Mouse (Mus musculus) induced T-regulatory cell, adult 2 months (primary cell): ENCODE measurements around the gene Gm765.

Experiments
- DNase-seq: peaks from one replicate; pipeline ENCODE4 v3.0.0-alpha.2; 2012; ENCODE audit warnings: low read depth

Gm765 gene

DNA sequence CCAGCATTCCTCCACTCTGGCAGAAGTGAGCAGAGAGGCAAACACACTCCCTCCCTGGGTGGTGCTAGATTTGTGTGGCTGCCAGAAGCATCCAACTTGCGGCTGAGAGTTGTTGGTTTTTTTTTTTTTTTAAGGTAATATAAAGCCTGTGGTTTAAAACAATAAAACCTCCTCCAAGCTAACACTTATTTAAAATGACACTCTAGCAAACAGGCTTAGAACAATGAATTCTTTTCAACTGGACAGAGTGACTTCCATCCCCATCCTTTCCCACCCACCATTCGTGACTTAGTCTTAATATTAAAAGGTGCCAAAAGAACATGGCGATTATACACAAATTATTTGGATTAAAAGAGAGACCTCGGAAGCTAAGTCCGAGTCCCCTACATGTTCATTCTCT is at the start of gene Gm765:
TSS of gene Gm765 (minus strand) at position 101 of the 400 bp plus-strand sequence.
- DNase-seq = no peak

DNA sequence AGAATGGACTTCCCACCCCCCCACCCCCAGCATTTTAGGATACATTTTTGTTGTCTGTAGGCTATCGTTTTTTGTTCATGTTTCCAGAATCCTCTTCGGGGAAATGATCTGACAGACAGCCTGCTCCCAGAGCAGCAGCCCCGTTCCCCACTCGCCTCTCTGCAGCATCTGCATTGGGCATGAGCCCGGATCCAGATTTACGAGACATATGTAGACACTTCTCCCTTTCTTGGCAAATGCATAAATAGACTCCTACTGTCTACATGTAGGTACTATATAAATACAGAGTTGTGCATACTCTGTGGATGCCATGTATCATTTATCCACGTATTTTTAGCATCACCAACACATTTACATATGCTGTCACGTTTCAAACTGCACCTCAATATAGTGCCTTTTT is 42.9 kb upstream of the Gm765 start:
- no peak for DNase-seq

DNA sequence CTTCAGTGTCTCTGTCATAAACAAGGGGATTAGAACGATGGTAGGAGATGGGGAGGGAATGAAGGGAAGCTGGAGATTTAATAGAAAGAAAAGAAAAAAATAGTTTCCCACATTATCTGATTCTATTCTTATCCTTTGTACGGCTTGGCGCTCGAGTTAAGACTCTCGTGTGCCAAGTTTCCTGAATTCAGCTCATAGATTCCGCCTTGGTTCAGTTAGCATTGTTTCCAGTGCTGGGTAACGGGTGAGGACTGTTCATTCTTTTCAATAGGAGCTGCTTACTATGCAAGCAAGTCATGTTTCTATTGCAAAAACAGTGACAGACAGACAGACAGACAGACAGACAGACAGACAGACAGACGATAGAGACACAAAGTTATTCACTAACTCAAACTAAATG is 41.9 kb upstream of the Gm765 start:
- no peak for DNase-seq

DNA sequence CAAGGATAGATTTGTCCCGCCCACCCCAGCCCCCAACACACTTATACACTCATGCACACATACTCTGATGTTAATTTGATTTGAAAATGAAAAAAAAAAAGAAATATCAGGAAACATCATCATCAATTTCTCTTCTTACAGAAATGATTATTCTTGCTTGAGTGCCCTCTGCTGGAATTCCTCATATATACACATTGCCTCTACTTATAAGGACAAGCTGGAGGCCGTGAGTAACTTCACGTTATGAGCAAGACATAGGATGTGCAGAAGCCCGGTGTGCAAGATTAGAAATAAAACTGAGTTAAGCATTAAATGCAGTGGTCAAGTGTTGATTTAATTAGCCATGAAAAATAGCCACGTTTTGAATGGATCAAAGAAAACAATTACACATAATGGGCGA is 40.9 kb upstream of the Gm765 start:
- DNase-seq = peak; percentile 38

DNA sequence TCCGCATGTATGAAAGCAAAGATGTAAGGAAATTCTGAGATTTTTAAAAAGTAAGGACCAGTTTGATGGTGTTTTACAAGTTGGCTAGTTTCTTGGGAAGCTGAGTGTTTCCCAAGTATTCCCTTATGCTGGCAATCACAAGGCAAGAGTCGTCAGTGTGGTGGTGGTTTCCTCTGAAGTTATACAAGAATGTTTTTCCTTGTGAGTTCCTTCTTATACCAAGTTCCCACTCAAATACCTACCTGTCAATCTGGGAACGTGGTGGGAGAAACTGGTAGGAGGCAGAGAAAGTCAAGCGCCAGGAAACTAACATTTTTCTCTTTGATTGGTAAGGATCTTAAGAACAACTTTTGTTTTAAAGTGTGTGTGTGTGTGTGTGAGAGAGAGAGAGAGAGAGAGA is 23.6 kb upstream of the Gm765 start:
- no peak for DNase-seq

DNA sequence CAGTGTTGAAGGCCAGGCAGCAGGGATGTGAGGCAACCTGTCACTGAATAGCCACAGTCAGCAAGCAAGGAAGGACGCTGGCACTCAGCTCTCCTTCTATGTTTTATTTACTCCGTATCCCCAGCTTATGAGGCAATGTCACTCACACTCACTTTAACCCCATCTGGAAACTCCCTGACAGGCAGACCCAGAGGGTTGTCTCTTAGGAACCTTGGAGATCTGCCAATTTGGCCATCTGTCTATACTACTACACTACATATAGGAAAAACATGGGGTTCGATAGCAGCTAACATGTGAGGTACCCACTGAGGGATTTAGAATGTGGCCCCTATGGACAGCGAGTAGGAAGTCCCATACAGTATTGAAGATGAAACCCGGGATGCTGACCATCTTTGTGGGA is 12.7 kb upstream of the Gm765 start:
- DNase-seq = no peak

DNA sequence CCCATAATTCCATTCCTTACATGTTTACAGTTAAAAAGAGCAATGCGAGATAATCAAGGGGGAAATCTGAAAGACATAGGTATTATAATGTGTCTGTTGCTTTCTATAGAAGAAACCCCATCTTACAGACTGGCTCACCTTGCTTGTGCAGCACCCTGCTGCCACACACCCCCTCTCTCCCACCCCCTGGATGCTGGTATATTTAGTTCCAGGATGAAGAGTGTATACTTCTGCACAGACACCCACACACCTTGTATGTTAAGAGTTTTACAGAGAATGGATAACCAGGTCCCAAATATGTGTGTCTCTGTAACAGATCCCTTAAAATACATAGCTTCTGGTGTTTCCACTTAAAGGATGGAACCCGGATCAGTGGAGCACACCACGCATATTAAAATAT is 10.7 kb upstream of the Gm765 start:
- DNase-seq = no peak

DNA sequence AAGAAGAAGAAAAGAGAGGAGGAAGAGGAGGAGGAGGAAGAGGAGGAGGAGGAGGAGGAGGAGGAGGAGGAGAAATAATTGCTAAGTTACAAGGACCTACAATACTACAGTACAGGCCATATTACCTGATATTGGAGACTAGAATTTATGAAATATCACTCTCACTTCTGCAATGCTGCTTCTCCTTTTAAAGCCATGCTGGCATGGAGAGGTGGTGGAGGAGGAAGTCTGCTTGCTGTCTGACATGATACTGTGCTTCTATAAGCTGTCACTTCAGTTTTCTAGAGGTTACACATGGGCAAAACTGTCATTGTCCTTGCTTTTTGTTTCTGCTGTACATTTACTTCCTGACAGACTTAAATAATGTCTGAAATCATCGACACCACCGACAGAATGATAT is 9.8 kb downstream of the Gm765 start:
- no peak for DNase-seq

DNA sequence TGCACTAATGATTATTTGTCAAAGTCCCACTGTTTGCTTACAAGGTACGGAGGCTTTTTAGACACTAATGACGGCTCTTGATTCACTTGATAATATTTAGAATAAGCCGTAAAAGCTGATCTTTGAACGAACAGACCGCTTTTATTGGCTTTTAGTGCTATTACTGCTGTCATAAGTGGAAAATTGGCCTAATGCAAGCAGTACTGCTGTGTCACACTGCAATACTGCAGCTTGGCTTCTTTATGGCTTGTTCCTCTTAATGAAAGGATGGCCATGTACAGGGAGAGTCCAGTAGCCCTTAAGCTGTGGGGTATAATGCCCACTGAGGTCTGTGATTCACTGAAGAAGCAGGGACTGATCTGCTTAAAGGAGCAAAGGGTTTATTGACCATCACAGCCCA is 30.9 kb downstream of the Gm765 start:
- no peak for DNase-seq

DNA sequence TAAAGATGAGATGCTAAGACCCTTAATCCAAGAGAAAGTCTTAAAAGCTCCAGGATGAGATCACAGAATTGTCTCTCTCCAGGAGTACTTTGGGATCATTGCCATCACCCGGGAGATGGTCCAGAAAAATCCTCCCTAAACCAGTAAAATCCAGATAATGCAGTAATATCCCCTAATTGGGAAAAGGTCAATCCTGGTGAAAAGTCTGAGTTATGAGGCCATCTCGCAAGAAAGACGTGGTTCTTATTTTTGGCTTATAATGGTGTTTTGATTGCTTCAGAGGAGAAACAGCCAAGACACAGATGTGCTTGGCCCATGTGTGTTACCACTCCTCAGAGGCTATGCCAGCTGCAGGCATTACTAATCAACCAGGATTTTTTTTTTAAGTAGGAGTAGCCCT is 34.9 kb downstream of the Gm765 start:
- DNase-seq = no peak

DNA sequence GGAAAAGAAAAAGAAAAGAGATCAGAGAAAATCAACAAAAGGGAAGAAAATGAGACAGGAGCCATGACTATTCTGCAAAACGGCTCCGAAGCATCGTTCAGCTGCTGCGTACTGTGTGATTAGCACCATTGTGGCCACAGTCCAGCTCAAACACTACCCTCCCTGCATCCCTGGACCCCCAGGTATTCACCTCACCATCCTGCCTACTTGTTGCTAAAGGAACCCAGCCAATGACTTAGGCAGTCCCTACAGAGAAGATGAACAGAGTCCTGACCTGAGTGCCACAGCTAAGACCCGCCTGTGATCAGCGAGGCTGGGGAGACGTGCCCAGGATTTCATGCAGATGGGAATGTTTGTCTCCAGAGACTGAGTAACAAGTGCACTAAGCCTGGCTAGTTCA is 35.4 kb downstream of the Gm765 start:
- no peak for DNase-seq

DNA sequence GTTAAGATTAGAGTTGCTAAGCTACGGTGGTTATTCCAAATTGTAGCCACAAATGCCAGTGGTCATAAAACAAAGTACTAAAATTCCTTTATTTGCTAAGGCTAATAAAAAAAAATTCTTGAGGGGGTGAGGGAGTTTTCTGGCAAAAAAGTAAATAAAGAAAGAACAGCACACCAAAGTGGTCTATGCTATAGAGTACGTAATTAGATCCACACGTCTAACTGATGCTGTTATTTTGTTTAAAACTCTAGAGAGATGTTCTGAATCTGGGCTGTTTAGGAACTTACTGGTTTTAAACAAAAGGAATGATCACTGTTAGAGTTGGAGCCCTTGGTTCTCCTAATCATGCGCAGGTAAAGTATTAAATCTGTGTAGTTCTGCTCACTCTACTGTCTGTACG is 50.5 kb downstream of the Gm765 start:
- no peak for DNase-seq

DNA sequence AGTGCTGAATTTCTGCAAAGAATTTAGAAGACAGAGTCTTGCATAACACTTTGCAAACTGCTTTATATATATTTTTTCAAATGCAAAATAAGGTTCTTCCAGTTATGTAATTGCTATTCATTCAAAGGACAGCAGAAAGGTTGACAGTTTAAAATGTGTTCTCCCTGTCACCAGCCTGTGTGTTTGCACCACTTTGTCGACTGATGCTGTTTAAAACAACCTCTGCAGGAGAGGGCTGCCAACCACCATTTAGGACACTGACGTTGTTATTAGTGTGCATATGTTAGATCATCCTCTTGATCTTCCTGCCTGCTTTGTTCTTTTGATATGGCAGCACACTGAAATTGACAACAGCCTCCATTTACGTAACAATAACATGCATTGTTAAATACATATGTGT is 54.2 kb downstream of the Gm765 start:
- no peak for DNase-seq

DNA sequence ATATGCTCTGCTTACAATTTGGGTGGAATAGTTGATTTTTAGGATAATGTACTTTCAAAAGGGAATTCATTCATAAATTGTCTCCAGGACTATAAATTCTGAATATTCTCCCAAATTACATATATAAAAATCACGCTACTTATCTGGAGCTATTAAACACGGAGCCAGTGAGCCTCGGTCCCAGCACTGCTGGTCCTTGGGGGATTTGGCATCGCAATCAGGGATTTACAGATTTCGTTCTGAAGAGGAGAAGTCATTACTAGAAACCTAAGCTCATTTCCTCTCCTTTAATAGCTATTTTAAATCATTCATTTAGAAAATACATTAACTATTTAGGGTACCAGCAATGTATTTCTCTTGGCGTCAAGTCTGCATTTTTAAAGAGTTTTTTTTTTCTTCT is 55.0 kb downstream of the Gm765 start:
- no peak for DNase-seq

DNA sequence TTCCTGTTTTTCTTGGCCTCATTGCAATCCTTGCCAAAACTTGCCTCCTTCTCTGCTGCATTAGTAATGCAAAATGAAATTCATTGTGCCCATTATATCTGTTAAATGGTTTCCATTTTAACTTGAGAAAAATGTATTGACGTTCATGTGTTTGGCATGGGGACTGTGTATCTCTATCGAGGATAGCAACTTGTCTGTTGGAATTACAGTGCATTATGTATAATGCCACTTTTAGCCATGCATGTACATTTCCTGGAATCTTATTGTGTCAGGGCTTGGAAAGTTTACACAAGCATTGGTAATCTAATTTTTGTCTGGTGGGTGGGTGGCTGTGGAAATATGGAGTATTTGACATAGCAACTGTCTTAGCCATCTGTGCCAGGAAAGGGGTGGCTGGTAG is 57.4 kb downstream of the Gm765 start:
- DNase-seq = no peak

DNA sequence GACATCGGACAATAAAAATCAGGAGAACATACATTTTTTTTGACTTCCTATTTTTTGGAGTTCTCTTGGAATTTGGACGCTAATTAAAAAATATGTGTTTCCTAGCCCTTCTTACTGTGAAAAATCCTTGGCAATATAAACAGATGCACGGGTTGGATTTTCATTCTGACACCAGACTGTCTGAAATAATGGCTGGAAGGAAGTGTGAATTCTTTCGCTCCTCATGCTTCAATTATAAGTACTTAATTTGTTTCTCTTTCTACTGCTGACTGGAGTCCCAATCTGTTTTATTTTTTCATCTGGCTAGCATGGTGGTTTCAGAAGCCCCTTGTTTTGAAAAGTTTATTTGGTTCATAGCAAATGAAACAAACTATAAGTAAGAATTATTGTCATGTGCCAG is 59.8 kb downstream of the Gm765 start:
- DNase-seq = no peak

DNA sequence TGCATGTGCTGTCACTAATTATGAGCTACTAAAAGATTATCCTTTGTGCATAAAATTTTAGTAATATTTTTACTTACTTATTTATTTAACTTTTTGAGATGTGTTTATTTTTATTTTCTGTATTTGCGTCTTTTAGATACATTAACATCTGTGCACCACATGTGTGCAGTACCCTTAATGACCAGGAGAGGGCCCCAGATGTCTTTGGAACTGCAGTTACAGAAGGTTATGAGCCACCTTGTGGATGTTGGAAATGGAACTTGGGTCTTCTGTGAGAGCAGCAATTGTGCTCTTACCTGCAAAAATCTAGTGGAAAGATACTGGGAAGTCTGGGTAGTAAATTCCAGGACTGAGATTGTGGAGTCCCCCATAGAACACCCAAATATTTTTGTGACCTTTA is 71.0 kb downstream of the Gm765 start:
- peak; percentile 48 for DNase-seq

DNA sequence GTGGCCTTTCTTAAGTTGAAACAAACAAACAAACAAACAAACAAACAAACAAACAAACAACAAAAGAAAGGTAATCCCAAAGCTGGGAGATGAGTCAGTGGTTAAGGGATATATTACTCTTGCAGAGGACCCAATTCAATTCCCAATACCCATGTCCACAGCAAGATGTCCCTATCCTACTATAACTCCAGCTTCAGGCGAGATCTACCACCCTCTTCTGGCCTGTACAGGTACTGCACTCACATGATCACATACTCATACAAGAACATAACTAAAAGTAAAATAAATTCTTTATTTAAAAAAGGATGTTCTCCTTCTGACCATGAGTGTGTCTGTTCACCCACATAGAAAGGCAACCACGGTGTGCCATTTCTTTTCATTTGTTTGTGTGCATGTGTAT is 79.6 kb downstream of the Gm765 start:
- peak; percentile 0 for DNase-seq

DNA sequence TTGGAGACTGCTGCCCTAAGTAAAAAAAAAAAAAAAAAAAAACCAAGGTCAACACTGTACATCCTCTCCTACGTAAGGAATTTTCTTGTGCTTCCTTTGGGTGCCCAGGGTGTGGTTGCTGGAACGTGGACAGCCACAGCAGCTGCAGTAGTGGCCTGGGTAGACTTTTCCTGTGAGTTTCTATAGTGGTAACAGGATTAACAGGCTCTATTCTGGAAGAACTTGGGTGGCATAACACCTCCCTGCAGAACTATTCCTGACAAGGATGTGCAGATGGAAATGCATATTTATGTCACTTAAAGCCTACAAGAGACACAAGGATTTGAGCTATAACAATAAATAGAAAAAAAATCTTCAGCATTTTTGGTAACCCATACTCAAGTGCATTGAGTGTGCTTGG is 83.5 kb downstream of the Gm765 start:
- DNase-seq = no peak

DNA sequence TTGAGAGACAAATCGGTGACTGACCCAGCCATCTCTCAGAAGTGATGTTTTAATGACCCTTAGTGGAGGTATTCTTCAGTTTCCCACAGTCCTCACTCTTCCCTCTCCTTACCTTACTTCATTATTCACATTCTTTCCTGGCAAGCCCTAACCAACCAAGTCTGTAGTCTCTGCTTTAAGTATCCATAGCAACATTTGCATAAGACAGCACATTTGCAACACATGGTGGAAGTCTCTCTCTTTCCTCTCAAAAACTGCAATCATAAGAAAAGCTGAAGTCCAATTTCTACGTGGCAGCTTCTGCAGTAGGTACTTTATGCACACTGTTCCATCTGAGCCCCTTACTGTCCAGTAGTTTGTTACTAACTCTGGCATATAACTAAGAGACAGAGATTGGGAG is 96.1 kb downstream of the Gm765 start:
- no peak for DNase-seq

DNA sequence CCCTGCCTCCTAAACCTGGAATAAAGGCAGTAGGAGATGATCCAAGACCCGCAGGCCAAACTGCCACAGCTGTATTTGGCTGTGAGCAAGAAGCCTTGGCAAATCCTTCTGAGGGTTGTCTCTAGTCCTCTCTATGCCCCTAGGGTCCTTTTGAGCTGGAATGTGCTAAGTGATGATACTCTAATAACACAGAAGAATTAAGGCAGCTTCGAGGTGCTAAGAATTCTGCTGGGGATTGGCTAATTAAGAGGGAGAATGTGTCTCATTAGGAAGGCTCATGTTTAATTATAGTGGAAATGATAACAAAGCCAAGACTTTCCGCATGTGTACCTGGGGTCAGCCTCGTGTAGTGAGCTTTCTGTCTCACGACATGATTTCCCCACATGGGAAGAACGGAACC is 99.4 kb downstream of the Gm765 start:
- DNase-seq = no peak

DNA sequence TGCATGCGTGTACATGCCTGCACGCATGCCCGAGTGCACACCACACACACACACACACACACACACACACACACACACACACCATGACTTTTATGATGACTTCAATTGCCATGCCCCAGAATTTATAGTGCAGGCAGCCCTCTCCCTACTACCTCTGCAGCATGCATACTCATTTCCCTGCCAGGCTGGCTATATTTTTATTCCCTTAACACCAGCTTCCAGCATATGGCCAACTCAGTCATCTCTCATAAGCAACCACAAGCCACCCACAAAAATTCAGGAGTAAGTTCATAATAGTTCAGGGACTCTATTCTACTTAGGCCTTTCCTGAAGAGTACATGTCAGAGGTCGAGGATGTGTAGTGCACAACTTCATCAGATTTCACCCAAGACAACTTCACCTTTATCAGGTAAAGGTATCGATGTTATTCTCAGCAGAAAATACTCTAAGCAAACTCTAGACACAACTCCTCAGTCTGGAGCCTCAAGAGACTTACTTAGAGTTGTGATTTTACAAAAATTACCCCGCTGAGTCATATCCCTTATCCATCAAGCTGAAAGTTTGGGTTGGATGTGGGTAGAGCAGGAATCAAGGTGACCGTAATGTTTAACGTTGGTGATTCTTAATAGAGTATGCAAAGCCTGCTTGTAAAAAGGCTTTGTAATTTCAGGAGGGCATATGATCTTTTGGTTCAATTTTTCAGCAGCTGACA is 101.8 kb downstream of the Gm765 start:
- no peak for DNase-seq

DNA sequence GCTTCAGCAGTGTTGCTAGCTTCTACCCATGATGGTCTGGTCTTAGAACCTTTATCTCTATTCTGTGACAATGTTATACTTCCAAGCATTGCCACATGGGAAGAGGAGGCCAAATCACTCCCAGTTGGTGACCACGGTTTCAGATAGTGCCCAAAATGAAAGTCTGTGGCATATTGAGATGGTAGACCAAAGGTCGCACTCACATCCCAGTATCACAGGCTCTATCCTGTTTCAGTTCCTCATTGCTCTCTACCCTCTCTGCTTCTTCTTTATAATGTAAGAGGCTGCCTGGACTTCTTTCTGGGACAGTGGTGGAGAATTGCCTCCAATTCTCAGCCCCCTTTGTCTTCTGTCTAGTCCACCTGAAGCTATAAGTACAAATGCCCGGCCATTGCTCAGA is 108.5 kb downstream of the Gm765 start:
- DNase-seq = no peak

DNA sequence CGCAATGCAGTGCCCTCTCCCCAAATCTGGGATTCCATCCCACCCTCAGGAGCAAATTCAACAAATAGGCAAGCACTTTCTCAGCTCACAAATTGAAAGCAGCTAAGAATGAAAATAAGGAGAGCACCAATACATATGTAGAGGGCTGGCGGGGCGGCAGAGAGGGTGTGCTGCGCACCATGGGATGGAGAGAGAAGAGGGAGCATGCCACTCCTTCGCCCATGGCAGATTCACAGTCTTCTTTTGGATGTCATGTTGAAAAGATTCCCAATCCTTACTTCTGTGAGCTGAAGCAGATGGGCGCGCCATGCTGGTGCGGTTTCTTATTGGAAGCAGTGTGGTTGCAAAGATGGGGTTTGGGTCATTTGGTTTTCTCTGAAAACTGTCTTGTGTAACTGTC is 118.6 kb downstream of the Gm765 start:
- no peak for DNase-seq

DNA sequence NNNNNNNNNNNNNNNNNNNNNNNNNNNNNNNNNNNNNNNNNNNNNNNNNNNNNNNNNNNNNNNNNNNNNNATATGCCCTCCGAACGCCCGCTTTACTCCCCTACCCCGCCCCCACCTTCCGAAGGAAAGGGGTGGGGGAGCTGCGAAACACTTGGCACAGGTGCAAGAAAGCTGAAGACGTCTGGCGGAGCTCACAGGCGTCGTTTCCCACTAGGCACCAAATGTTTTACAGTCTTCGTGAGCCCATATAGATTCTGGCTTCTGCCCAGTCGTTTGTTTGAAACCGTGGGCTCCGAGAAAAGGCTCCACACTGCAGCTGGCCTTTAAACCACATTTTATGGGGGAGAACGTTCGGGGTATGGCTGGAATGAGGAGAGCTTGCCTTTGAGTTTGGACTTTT is 120.6 kb downstream of the Gm765 start:
- DNase-seq = no peak
